Mouse (Mus musculus) myocyte (in vitro differentiated cells): ENCODE results near the gene Isoc2b. TPM values are rescaled to one million over a fixed set of nuclear protein-coding genes. Genes with fewer than 3 reads are reported as not detected.

Experiments
- H3K27me3 ChIP-seq: one replicate; pipeline ENCODE4 v1.6.1; 2011; ENCODE audit not compliant: control insufficient read depth, insufficient read depth, insufficient read length
- H3K36me3 ChIP-seq: one replicate; pipeline ENCODE4 v1.6.1; 2011; ENCODE audit not compliant: control insufficient read depth, insufficient read depth
- H3K4me2 ChIP-seq: one replicate; pipeline ENCODE4 v1.6.1; 2011; ENCODE audit warnings: low read depth, control low read depth
- H3K4me3 ChIP-seq: one replicate; pipeline ENCODE4 v1.5.1; 2011; ENCODE audit warnings: mild to moderate bottlenecking, control low read depth, moderate library complexity
- H3K79me2 ChIP-seq: one replicate; pipeline ENCODE4 v1.6.1; 2011; ENCODE audit not compliant: control insufficient read depth, insufficient read depth
- H3ac ChIP-seq: one replicate; pipeline ENCODE4 v1.6.1; 2011; ENCODE audit not compliant: control insufficient read depth, insufficient read length
- CEBPB ChIP-seq: IDR thresholded peaks from 2 replicates; pipeline ENCODE4 v1.6.1; 2011; ENCODE audit warnings: mild to moderate bottlenecking, moderate library complexity; ENCODE audit not compliant: poor library complexity, insufficient read depth, severe bottlenecking
- E2F4 ChIP-seq: IDR thresholded peaks from one replicate; pipeline ENCODE4 v1.6.1; 2011; ENCODE audit warnings: mild to moderate bottlenecking, control low read depth, moderate library complexity; ENCODE audit not compliant: insufficient read depth
- MAX ChIP-seq: IDR thresholded peaks from one replicate; pipeline ENCODE4 v1.6.1; 2011; ENCODE audit warnings: low read depth, mild to moderate bottlenecking, control low read depth
- MYOD1 ChIP-seq, 3 experiments: IDR thresholded peaks; one replicate each; pipeline ENCODE4 v1.6.1; 2011; ENCODE audit warnings: control low read depth in 2 of 3, low read depth in 2 of 3, mild to moderate bottlenecking in 2 of 3, moderate library complexity in 1 of 3; ENCODE audit not compliant: insufficient read length in 2 of 3, control insufficient read depth in 1 of 3
- MYOG ChIP-seq, 3 experiments: IDR thresholded peaks; one replicate each; pipeline ENCODE4 v1.6.1; 2011; ENCODE audit warnings: control low read depth in 2 of 3, low read depth in 2 of 3, mild to moderate bottlenecking in 2 of 3; ENCODE audit not compliant: insufficient read length in 2 of 3, control insufficient read depth in 1 of 3, insufficient read depth in 1 of 3
- POLR2A ChIP-seq: IDR thresholded peaks from one replicate; pipeline ENCODE4 v1.6.1; 2011; ENCODE audit warnings: low read depth, mild to moderate bottlenecking, control low read depth, moderate library complexity; ENCODE audit not compliant: insufficient read length
- POLR2AphosphoS2 ChIP-seq: IDR thresholded peaks from one replicate; pipeline ENCODE4 v1.6.1; 2011; ENCODE audit warnings: low read depth, control low read depth; ENCODE audit not compliant: insufficient read length
- REST ChIP-seq: IDR thresholded peaks from one replicate; pipeline ENCODE4 v1.6.1; 2011; ENCODE audit warnings: mild to moderate bottlenecking, control low read depth, moderate library complexity; ENCODE audit not compliant: insufficient read depth, insufficient read length
- SRF ChIP-seq: IDR thresholded peaks from one replicate; pipeline ENCODE4 v1.6.1; 2011; ENCODE audit warnings: low read depth; ENCODE audit not compliant: control insufficient read depth, insufficient read length
- TCF12 ChIP-seq: IDR thresholded peaks from one replicate; pipeline ENCODE4 v1.6.1; 2011; ENCODE audit warnings: mild to moderate bottlenecking, control low read depth; ENCODE audit not compliant: poor library complexity, insufficient read depth, severe bottlenecking
- TCF3 ChIP-seq: IDR thresholded peaks from one replicate; pipeline ENCODE4 v1.6.1; 2011; ENCODE audit warnings: low read depth, control low read depth; ENCODE audit not compliant: insufficient read length
- USF1 ChIP-seq: IDR thresholded peaks from one replicate; pipeline ENCODE4 v1.6.1; 2011; ENCODE audit warnings: low read depth, mild to moderate bottlenecking, control low read depth, moderate library complexity
- polyA plus RNA-seq: library from polyadenylated mRNA; unstranded; fragments of >200 nt; fragmentation: generic; extraction: Trizol; gene quantifications from one replicate; pipeline ENCODE4 v1.2.1, GENCODE M21; 2012; ENCODE audit warnings: missing spikeins

The Isoc2b gene
- polyA plus RNA-seq, 1 experiment: 0.65 TPM

GRCm38 (mm10) chr7:4837639-4838038 lies 32.4 kb downstream of the Isoc2b start:
- Histone ChIP-seq H3K79me2 (no peaks in the 10 kb centered on the region), H3K27me3 (peaks cover 38% of the 10 kb centered on the region), H3K4me3 (no peak overlapping the region), H3K4me2 (no peak overlapping the region), H3ac (no peak overlapping the region), H3K36me3 (no peaks in the 10 kb centered on the region)
- TF ChIP-seq MAX (no peak), MYOG (IDR thresholded peaks at IDR 0.05; ENCODE audit: control insufficient read depth in 1 of 3, insufficient read depth in 1 of 3, insufficient read length in 2 of 3, low read depth in 2 of 3) (no peak), REST (no peak), MYOD1 (IDR thresholded peaks at IDR 0.05; ENCODE audit: control insufficient read depth in 1 of 3, insufficient read length in 2 of 3, low read depth in 2 of 3) (no peak), E2F4 (no peak), SRF (no peak), POLR2AphosphoS2 (no peak), USF1 (no peak), TCF12 (no peak), POLR2A (no peak), TCF3 (no peak), CEBPB (no peak)

- TF ChIP-seq TCF3 (no peak), E2F4 (no peak), POLR2A (no peak), MAX (no peak), USF1 (no peak), SRF (no peak), REST (no peak), MYOG (IDR thresholded peaks at IDR 0.05; ENCODE audit: control insufficient read depth in 1 of 3, insufficient read depth in 1 of 3, insufficient read length in 2 of 3, low read depth in 2 of 3) (no peak), CEBPB (no peak), TCF12 (no peak), MYOD1 (IDR thresholded peaks at IDR 0.05; ENCODE audit: control insufficient read depth in 1 of 3, insufficient read length in 2 of 3, low read depth in 2 of 3) (no peak)
- Histone ChIP-seq H3K4me3 (no peak overlapping the region), H3K4me2 (no peak overlapping the region), H3K27me3 (peaks cover 25% of the 10 kb centered on the region), H3ac (no peak overlapping the region), H3K36me3 (no peaks in the 10 kb centered on the region), H3K79me2 (no peaks in the 10 kb centered on the region)
Measured at GRCm38 (mm10) chr7:4836351-4836792, 33.7 kb downstream of the Isoc2b start.

- Histone ChIP-seq H3K36me3 (no peaks in the 10 kb centered on the region), H3K27me3 (peaks cover 23% of the 10 kb centered on the region), H3ac (no peak overlapping the region), H3K4me3 (no peak overlapping the region), H3K4me2 (no peak overlapping the region), H3K79me2 (no peaks in the 10 kb centered on the region)
- TF ChIP-seq TCF3 (no peak), MAX (no peak)
Measured at GRCm38 (mm10) chr7:4835631-4836327, 34.3 kb downstream of the Isoc2b start.

GRCm38 (mm10) chr7:4830476-4830875 lies 39.6 kb downstream of the Isoc2b start:
- Histone ChIP-seq H3K79me2 (no peaks in the 10 kb centered on the region), H3ac (no peak overlapping the region), H3K4me2 (no peak overlapping the region), H3K27me3 (peaks cover 6% of the 10 kb centered on the region), H3K36me3 (no peaks in the 10 kb centered on the region), H3K4me3 (no peak overlapping the region)
- TF ChIP-seq REST (peak; percentile 62), E2F4 (no peak)

GRCm38 (mm10) chr7:4825365-4825764 lies 44.7 kb downstream of the Isoc2b start:
- Histone ChIP-seq H3K4me3 (no peak overlapping the region), H3K79me2 (no peaks in the 10 kb centered on the region), H3K27me3 (no peaks in the 10 kb centered on the region), H3K36me3 (no peaks in the 10 kb centered on the region), H3ac (no peak overlapping the region), H3K4me2 (no peak overlapping the region)
- no peak for TF ChIP-seq REST
- no peak for TF ChIP-seq POLR2AphosphoS2
- no peak for TF ChIP-seq SRF
- no peak for TF ChIP-seq POLR2A
- no peak for TF ChIP-seq TCF3
- TF ChIP-seq USF1: no peak
- no peak for TF ChIP-seq MYOG (IDR thresholded peaks at IDR 0.05; ENCODE audit: control insufficient read depth in 1 of 3, insufficient read depth in 1 of 3, insufficient read length in 2 of 3, low read depth in 2 of 3)
